Mouse (Mus musculus): Measurements from ENCODE around the gene Hist1h3f.
A peak's percentile ranks its signal among the peaks of the same experiment; 100 is the strongest.
"Not testable (repeated sequence)": the region's sequence is repeated elsewhere in the genome, so short reads cannot be mapped to it uniquely, and the experiment has no call there.

DNA sequence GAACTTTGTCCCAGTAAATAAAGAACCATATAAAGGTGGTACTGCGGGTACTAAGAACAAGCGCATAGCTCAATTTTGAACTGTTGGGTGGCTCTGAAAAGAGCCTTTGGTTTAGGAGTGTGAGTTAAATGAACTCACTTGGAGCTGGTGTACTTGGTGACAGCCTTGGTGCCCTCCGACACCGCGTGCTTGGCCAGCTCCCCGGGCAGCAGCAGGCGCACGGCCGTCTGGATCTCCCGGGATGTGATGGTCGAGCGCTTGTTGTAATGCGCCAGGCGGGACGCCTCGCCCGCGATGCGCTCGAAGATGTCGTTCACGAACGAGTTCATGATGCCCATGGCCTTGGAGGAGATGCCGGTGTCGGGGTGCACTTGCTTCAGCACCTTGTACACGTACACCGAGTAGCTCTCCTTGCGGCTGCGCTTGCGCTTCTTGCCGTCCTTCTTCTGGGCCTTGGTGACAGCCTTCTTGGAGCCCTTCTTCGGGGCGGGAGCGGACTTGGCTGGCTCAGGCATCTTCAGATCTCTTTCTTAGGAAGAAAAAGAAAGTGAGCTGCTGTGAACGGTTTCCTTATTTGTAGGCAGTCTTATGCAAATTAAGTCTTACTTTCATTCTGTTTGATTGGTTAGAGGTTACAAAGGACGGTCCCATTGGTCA lies 41.7 kb downstream of the Hist1h3f start:
- TF ChIP-seq POLR2A (IDR thresholded peaks at IDR 0.05; ENCODE audit: borderline replicate concordance, control insufficient read depth, low read depth, low read length), result peak; percentile 92
- not testable (repeated sequence) for TF ChIP-seq CTCF (IDR thresholded peaks at IDR 0.05; ENCODE audit: control insufficient read depth, insufficient read depth, low read length)
